In genomic region chrX:11621045-11621763, GRCm38 (mm10) we compare ENCODE assay signal across 9 mouse cellular contexts.
A peak's percentile ranks its signal among the peaks of the same experiment; 100 is the strongest.
DNase-seq lines count a peak whose midpoint lies in the region; ATAC-seq and TF ChIP-seq lines count a peak whose summit lies in the region.
"Had no signal": no experiment of that assay in that cellular context is flagged by ENCODE, and none has a peak within 500 bp of the region (broad histone marks: within the 10 kb centered on the region; RNA-seq: fewer than 3 reads in every experiment).

No protein-coding gene starts in this region.

- no peaks in the 10 kb centered on the region for H3K27me3 ChIP-seq in forebrain, postnatal 0 days (ENCODE audit: insufficient read depth, low read length)
- H3K27me3 ChIP-seq in intestine, embryonic 15.5 days (replicated peaks), result no peaks in the 10 kb centered on the region
- no peaks in the 10 kb centered on the region for H3K27me3 ChIP-seq in liver, embryonic 16.5 days (ENCODE audit: control insufficient read depth, insufficient read depth, low read depth, low read length)
- H3K27me3 ChIP-seq: stomach, embryonic 15.5 days had no signal

- TF ChIP-seq CTCF in forebrain, postnatal 0 days (IDR thresholded peaks at IDR 0.05; ENCODE audit: low read depth), result no peak

- DNase-seq in urinary bladder, adult 18-20 months (ENCODE audit: low spot score in 2 of 2), result peak; percentile 61 to 62
- no peak for DNase-seq in urinary bladder, postnatal 10 days (ENCODE audit: low spot score)
- DNase-seq in forebrain, postnatal 0 days, result peak; percentile 64
- DNase-seq in right cerebral cortex, adult 18-20 months, result peak; percentile 48
- DNase-seq in c-Kit-positive CD71-positive TER-119-positive erythroid progenitor cells, embryonic 14.5 days (ENCODE audit: low spot score), result no peak
- DNase-seq in cerebellum, postnatal 36 days, result no peak

- H3K27ac ChIP-seq in forebrain, postnatal 0 days (ENCODE audit: low read depth, low read length), result no peak overlapping the region; the same call in 1 of the 2 replicates
- 0 out of 2 replicates have a peak overlapping the region, but pooled peaks have one; percentile 17 for H3K27ac ChIP-seq in intestine, embryonic 15.5 days
- no peak overlapping the region for H3K27ac ChIP-seq in liver, embryonic 16.5 days (ENCODE audit: low read length)
- H3K27ac ChIP-seq: stomach, embryonic 15.5 days had no signal

- H3K4me3 ChIP-seq in forebrain, postnatal 0 days (ENCODE audit: low read depth, low read length), result no peak overlapping the region
- H3K4me3 ChIP-seq in intestine, embryonic 15.5 days (replicated peaks), result no peak overlapping the region
- no peak overlapping the region for H3K4me3 ChIP-seq in liver, embryonic 16.5 days (ENCODE audit: low read depth, low read length)
- H3K4me3 ChIP-seq: stomach, embryonic 15.5 days had no signal

- WGBS in forebrain, postnatal 0 days, result 41% methylated on average over 19 of the region's 19 CpGs
- WGBS in intestine, embryonic 15.5 days, result 45% methylated on average over 19 of the region's 19 CpGs
- WGBS in liver, embryonic 16.5 days (ENCODE audit: insufficient replicate concordance), result 53% methylated on average over 19 of the region's 19 CpGs

- no peaks in the 10 kb centered on the region for H3K9me3 ChIP-seq in forebrain, postnatal 0 days (ENCODE audit: low read length)
- no peaks in the 10 kb centered on the region for H3K9me3 ChIP-seq in intestine, embryonic 15.5 days
- no peaks in the 10 kb centered on the region for H3K9me3 ChIP-seq in liver, embryonic 16.5 days (replicated peaks; ENCODE audit: control insufficient read depth, low read length)
- H3K9me3 ChIP-seq: stomach, embryonic 15.5 days had no signal

- no peaks in the 10 kb centered on the region for H3K36me3 ChIP-seq in forebrain, postnatal 0 days (ENCODE audit: insufficient read depth)
- no peaks in the 10 kb centered on the region for H3K36me3 ChIP-seq in intestine, embryonic 15.5 days
- no peaks in the 10 kb centered on the region for H3K36me3 ChIP-seq in liver, embryonic 16.5 days (ENCODE audit: control insufficient read depth, insufficient read depth)
- H3K36me3 ChIP-seq: stomach, embryonic 15.5 days had no signal

- H3K4me1 ChIP-seq in forebrain, postnatal 0 days (ENCODE audit: insufficient read depth), result no peaks in the 10 kb centered on the region
- no peaks in the 10 kb centered on the region for H3K4me1 ChIP-seq in intestine, embryonic 15.5 days (replicated peaks)
- H3K4me1 ChIP-seq in liver, embryonic 16.5 days (ENCODE audit: control insufficient read depth, low read depth, low read length), result no peaks in the 10 kb centered on the region
- H3K4me1 ChIP-seq: stomach, embryonic 15.5 days had no signal

- peak; percentile 83 for ATAC-seq in forebrain, postnatal 0 days
- ATAC-seq in intestine, embryonic 15.5 days, result peak; percentile 74; the same call in 1 of the 2 replicates
- ATAC-seq in liver, embryonic 16.5 days (ENCODE audit: low read depth), result peak; percentile 41; the same call in 1 of the 2 replicates

- no peak overlapping the region for H3K9ac ChIP-seq in forebrain, postnatal 0 days
- no peak overlapping the region for H3K9ac ChIP-seq in intestine, embryonic 15.5 days
- no peak overlapping the region for H3K9ac ChIP-seq in liver, embryonic 16.5 days (ENCODE audit: low read depth, low read length)
- H3K9ac ChIP-seq: stomach, embryonic 15.5 days had no signal

- H3K4me2 ChIP-seq in forebrain, postnatal 0 days (ENCODE audit: low read depth), result no peak overlapping the region
- H3K4me2 ChIP-seq in intestine, embryonic 15.5 days (replicated peaks), result 0 out of 2 replicates have a peak overlapping the region, but pooled peaks have one; percentile 17
- no peak overlapping the region for H3K4me2 ChIP-seq in liver, embryonic 16.5 days (ENCODE audit: low read depth, low read length)
- H3K4me2 ChIP-seq: stomach, embryonic 15.5 days had no signal

Comparison
In these comparisons a context has a peak if more than half of its experiments do, and no peak if none do; other contexts are left out.
1. DNase-seq: peak in urinary bladder, adult 18-20 months (2 of 2), forebrain, postnatal 0 days (single experiment) and right cerebral cortex, adult 18-20 months (single experiment); none in urinary bladder, postnatal 10 days (single experiment), c-Kit-positive CD71-positive TER-119-positive erythroid progenitor cells, embryonic 14.5 days (single experiment) and cerebellum, postnatal 36 days (0 of 2).
2. Peak in every context shown above with its lines, with median percentiles within 50 percentile points of each other: ATAC-seq.